Mouse (Mus musculus) lung, adult 18-20 months (tissue): ENCODE data around the gene Crat.
A peak's percentile ranks its signal among the peaks of the same experiment; 100 is the strongest.

Experiments used
- DNase-seq, 2 experiments: peaks; one replicate each; pipeline ENCODE4 v3.0.0; 2022; ENCODE audit warnings: mixed read lengths in 2 of 2

Gene Crat

GRCm38 (mm10) chr2:30365281-30366069 is 50.1 kb downstream of the Crat start:
- DNase-seq = peak in 1 of 2 experiments; percentile 36

DNA sequence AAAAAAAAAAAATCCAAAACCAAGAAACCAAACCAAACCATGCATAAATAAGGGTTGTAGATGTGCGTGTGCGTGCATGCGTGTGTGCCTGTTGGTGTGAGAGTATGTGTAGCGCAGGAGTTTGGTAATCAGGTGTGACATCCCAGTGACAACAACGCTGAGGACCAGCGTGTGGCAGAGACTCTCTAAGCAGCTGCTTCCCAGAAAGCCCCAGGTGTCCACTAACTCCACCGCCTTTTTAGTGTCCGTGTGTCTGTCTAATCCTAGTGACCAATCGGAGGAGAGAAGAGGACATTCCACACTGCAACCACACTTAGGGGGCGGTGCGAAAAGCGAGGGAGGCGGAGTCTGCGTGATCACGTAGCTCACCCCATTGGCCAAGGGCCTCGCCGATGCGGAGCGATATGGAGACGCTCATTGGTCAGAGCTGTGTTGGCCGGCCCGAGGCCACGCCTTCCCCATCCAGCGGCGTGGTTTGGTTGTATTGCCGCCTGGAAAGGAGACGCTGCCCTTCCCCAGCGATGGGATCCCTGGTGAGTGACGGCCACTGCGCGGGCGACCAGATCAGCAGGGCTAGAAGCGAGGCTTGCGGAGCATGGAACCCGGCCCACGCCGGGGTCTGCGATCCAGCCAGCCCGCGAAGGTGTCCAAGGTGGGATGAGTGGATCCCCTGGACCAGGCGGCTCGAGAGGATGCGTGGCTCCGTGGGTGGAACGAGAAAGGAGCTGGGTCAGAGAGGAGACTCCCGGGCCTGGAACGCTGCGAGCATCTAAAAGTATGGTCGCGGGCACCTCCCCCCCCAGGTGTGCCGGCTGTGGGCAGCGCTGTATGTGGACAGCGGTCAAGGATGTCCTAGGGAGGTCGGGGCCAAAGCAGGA is 51.6 kb downstream of the Crat start, which contains the start of gene Miga2:
TSS of gene Miga2 (plus strand) at position 461 of the 878 bp plus-strand sequence.
- DNase-seq = peak; percentile 100

DNA sequence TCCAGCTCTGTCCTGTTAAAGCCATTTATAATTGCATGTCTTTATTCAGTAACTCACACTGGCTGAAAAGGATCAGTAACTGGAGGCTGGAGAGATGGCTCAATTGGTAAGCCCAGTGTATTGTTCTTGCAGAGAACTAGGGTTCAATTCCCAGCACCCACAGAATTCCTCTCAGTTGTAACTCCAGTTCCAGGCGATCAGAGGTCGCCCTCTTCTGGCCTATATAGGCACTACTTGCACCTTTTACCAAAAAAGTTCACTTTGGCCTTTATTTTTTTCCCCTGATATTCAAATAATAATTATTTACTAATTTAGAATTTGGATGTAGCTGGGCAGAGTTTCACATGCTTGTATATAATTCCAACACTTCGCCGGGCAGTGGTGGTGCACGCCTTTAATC is 52.7 kb downstream of the Crat start:
- no peak for DNase-seq

- DNase-seq = no peak
Observed at GRCm38 (mm10) chr2:30360626-30361025, 55.0 kb downstream of the Crat start.

GRCm38 (mm10) chr2:30358533-30359531 is 56.8 kb downstream of the Crat start, which contains the start of gene Sh3glb2:
Gene Sh3glb2, minus strand, starts transcription at chr2:30359337.
- DNase-seq = peak; percentile 71 to 81

DNA sequence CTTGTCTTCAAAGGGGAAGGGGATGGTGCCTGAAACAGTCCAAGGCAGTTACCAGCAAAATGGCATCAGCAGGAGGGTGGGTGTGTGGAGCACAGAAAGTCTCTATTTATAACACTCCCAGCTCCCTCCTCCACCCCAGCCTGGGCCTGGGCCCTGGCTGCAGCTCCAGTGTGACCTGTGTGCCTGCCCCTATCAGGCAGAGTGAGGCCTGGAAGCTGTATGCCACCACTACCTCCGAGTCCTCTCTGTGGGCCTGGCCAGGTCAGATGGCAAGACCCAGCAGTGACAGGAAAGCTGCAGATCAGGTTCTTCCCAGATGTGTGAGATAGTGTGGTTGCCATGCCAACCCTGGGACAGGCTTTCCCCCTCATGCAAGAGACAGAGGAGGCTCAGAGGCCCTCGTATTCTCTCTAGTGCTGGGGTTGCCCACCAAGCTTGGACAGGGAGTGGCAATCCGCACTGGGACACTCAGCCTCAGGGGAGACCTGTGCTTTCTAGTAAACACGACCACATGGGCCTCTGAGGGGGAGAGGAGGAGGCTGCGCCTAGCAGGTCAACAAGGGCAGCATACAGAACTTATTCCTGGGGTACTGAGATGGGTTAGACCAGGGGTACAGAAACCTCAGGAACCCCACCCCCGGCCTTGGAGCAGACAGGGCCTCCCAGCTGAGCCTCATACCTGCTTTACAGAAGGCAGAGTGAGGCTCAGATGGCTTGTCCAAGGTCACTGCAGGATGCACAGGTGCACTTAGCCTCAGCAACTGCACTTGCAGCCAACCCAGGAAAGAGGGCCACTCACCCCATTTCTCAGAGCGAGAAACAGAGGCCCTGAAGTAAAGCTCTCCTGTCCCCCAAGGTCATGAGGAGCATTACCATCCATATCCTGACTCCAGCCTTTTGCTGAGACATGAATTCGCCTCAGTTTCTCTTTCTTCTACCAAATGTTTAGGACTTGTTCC is 57.8 kb downstream of the Crat start:
- no peak for DNase-seq

- DNase-seq = no peak
Observed at GRCm38 (mm10) chr2:30356906-30357305, 58.7 kb downstream of the Crat start.

DNA sequence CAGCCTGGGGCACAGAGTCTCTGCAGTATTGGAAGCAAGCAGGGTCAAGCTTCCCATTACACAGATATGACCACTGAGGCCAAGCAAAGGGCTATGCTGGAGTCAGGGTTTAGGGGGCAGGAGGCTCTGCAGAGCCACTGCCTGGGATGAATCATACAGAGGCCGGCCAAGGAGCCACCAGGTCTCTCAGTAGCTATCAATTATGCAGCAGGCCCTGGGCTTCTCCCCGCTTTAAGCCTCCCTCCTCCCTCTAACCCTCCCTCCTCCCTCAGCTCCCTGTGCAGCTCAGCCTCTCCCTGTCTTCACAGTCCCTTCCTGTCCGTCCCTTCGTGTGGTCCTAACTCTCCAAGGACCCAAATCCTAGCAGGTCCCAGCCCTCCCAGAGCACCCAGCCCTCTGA is 59.3 kb downstream of the Crat start:
- DNase-seq = no peak

GRCm38 (mm10) chr2:30355861-30356260 is 59.8 kb downstream of the Crat start:
- DNase-seq = peak in 1 of 2 experiments; percentile 48

GRCm38 (mm10) chr2:30351149-30351548 is 64.5 kb downstream of the Crat start:
- DNase-seq = peak in 1 of 2 experiments; percentile 39
